Mouse (Mus musculus) heart, postnatal 0 days (tissue): Measurements from ENCODE around the gene Naa38. TPM values are rescaled to one million over a fixed set of nuclear protein-coding genes. Genes with fewer than 3 reads are reported as not detected.
A peak's percentile ranks its signal among the peaks of the same experiment; 100 is the strongest.

Experiments
- ATAC-seq: fragments of 200-750 bp; cut with Nextera tagmentation; 2 replicates; pipeline ENCODE4 v1.8.0; 2017; ENCODE audit warnings: low read depth, moderate number of reproducible peaks, moderate library complexity; ENCODE audit not compliant: insufficient read depth
- DNase-seq: peaks from one replicate; pipeline ENCODE4 v3.0.0-alpha.2; 2016; ENCODE audit warnings: low spot score
- H3K27ac ChIP-seq: fragments of 300-500 bp; sonication (generic); 2 replicates; pipeline ENCODE4 v1.5.1; 2014; ENCODE audit warnings: low read depth, mild to moderate bottlenecking
- H3K27me3 ChIP-seq: fragments of 300-500 bp; sonication (generic); 2 replicates; pipeline ENCODE4 v1.6.1; 2014; ENCODE audit warnings: low read length, mixed read lengths; ENCODE audit not compliant: control insufficient read depth, insufficient read depth
- H3K36me3 ChIP-seq: fragments of 300-500 bp; sonication (generic); replicated peaks from 2 replicates; pipeline ENCODE4 v1.6.1; 2014; ENCODE audit warnings: low read length, mixed read lengths; ENCODE audit not compliant: control insufficient read depth, insufficient read depth
- H3K4me1 ChIP-seq: fragments of 300-500 bp; sonication (generic); 2 replicates; pipeline ENCODE4 v1.6.1; 2014; ENCODE audit warnings: antibody characterized with exemption; ENCODE audit not compliant: control insufficient read depth, insufficient read depth
- H3K4me2 ChIP-seq: fragments of 300-500 bp; sonication (generic); 2 replicates; pipeline ENCODE4 v1.6.1; 2014; ENCODE audit warnings: low read depth, mild to moderate bottlenecking, low read length, moderate library complexity
- H3K4me3 ChIP-seq: fragments of 300-500 bp; sonication (generic); 2 replicates; pipeline ENCODE4 v1.5.1; 2014; ENCODE audit warnings: low read depth, low read length
- H3K9ac ChIP-seq: fragments of 300-500 bp; sonication (generic); replicated peaks from 2 replicates; pipeline ENCODE4 v1.6.1; 2014; ENCODE audit warnings: low read depth, low read length, mixed read lengths
- H3K9me3 ChIP-seq: fragments of 300-500 bp; sonication (generic); replicated peaks from 2 replicates; pipeline ENCODE4 v1.6.1; 2016; ENCODE audit warnings: low read length; ENCODE audit not compliant: control insufficient read depth
- CTCF ChIP-seq: IDR thresholded peaks from 2 replicates; pipeline ENCODE4 v1.5.1; 2016; ENCODE audit warnings: antibody characterized with exemption, control low read depth, low read depth
- EP300 ChIP-seq: IDR thresholded peaks from 2 replicates; pipeline ENCODE4 v1.6.1; 2016; ENCODE audit warnings: antibody characterized with exemption, low read depth
- WGBS: fragments of 180-500 bp; shearing (Covaris S2); extraction: QIAGEN DNeasy Blood & Tissue Kit; methylation state at CpG from one replicate; pipeline ENCODE4 v1.1.7; 2014; 5-methylcytosine and 5-hydroxymethylcytosine counted together
- polyA plus RNA-seq: library from polyadenylated mRNA; unstranded; fragments of >200 nt; fragmentation: Nextera tagmentation; extraction: Ambion mirVana; gene quantifications from 2 replicates; pipeline ENCODE4 v1.2.1, GENCODE M21; 2015
- total RNA-seq: library from RNA; depleted of rRNA; stranded (reverse); fragments of >200 nt; gene quantifications from 2 replicates; pipeline ENCODE4 v1.2.3, GENCODE M21; 2014; ENCODE audit warnings: low replicate concordance

Gene Naa38
- total and polyA plus RNA-seq, 2 experiments from 2014 or later = 64.9 to 171 TPM

DNA sequence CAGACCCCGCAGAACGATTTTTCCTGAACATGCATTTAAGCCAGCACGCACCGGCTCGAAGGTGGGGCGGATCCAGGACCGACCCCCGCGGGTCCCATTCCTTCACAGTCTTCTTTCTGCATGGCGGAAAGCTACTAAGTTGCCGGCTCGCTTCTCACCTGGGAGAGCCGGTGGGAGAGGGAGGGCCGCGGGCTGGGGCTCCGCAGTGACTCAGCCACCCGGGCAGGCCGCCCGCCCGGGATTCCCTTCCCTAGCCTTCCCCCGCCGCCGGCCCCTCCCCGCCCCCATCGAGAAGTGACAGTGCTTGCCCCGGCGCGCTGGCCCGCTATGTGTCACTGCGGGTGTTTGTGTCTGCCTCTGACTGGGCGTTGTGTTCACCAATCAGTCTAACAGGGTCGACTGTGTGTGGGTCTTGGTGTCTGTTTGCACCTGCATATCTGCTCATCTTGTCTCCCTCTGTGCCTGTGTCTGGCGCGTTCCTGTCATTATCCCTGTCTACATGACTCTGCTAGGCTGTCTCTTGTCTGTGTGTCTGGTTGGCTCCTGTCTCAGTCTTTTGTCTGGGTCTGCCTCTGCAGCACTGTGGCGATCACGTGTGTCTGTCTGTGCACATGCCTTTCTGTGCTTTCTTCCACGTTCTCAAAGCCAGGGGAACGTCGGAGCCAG, 16.4 kb downstream of the Naa38 start:
- H3K27ac ChIP-seq = peak overlapping the region; percentile 98
- TF ChIP-seq EP300 (0 out of 2 replicates have a peak, but pooled peaks have one; percentile 2), CTCF (no peak)
- H3K27me3 ChIP-seq = no peaks in the 10 kb centered on the region
- peak; percentile 24 for ATAC-seq
- H3K9me3 ChIP-seq = no peaks in the 10 kb centered on the region
- H3K4me2 ChIP-seq = peak overlapping the region; percentile 96
- WGBS = under 1% methylated on average over 37 of the region's 39 CpGs
- peak; percentile 86 for DNase-seq
- peak overlapping the region; percentile 89 for H3K4me3 ChIP-seq
- peaks cover 39% of the 10 kb centered on the region for H3K4me1 ChIP-seq
- peaks cover 24% of the 10 kb centered on the region for H3K36me3 ChIP-seq
- peak overlapping the region; percentile 88 for H3K9ac ChIP-seq

DNA sequence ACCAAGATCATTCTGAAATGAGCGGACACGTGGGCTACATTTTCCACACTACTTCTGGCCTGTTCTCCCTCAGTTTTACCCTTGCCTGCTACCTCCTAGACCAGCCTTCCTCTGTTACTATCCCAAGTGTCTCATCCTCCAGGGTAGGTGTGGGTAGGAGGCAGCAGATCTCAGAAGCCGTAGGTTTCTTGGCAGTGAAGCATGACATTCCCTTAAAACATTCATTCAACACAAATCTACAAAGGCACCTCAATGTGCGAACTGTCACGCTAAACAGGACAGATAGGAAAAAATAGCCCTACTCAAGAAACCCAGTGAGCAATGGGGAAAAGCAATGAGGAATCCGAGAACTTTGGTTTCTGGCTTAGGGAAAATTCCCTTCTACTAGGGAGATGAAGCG, 17.3 kb downstream of the Naa38 start:
- 54% methylated on average over 7 of the region's 7 CpGs for WGBS
- H3K4me1 ChIP-seq = peaks cover 44% of the 10 kb centered on the region
- no peak for ATAC-seq
- no peak overlapping the region for H3K4me3 ChIP-seq
- H3K9me3 ChIP-seq = no peaks in the 10 kb centered on the region
- TF ChIP-seq EP300 = no peak
- TF ChIP-seq CTCF = no peak
- peaks cover 15% of the 10 kb centered on the region for H3K36me3 ChIP-seq
- peak overlapping the region; percentile 98; the same call in 1 of the 2 replicates for H3K27ac ChIP-seq
- no peak overlapping the region for H3K9ac ChIP-seq
- no peaks in the 10 kb centered on the region for H3K27me3 ChIP-seq
- no peak overlapping the region for H3K4me2 ChIP-seq
- DNase-seq = no peak

DNA sequence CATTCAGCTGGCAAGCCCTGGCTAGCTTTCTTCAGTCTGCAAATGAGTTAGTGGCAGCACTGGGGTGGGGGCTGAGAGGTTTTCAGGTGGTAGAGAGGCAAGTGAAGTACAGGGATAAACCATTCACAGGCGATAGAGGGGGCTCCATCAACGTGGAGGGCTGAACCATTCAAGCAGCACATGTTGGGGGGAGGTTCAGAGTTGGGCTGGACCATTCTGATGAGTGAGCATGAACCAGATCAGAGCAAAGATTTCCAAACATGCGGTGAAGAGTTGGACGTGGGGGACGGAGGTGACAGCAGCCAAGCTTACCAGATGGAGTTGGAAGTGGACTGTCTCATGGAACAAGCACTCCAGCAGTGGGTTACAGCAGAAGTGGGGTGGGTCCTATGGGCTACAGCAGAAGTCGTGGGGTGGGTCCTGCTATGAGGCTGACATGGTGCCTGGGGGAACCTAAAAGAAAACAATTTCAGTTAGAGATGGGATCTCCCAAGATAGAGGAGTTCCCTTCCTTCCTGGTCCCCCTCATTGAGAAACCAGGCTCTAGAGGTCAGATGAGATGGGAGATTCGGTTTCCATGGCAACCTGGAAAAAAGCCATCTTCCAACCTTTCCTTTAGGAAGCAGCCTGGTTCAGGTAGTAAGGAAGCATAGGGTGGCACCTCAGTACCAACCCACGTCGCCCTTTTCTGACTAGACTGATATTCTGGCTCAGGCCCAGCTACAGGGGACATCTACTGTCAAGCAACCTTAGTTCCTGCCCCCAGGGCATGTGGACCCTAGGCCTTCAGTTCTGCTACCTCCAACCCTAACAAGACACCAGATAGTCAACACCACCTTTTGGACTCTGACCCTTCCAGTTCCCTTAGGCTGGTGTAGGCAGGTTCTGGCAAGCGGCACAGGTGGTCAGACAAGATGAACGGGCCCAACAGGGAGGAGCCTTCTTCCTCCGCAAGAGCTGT, 18.2 kb downstream of the Naa38 start, which contains the start of gene Kdm6b:
Kdm6b (minus strand) TSS at position 455 of the 961 bp plus-strand sequence.
- H3K9me3 ChIP-seq = no peaks in the 10 kb centered on the region
- H3K27ac ChIP-seq = peak within 1 kb of the TSS; percentile 99
- WGBS = 41% methylated on average over 12 of the region's 12 CpGs
- DNase-seq (no peak), ATAC-seq (no peak)
- H3K4me1 ChIP-seq = peaks cover 37% of the 10 kb centered on the region
- peaks cover 11% of the 10 kb centered on the region; the same call in 1 of the 2 replicates for H3K36me3 ChIP-seq
- no peak for TF ChIP-seq EP300
- H3K4me3 ChIP-seq = peak within 1 kb of the TSS; percentile 61
- no peaks in the 10 kb centered on the region for H3K27me3 ChIP-seq
- peak within 1 kb of the TSS; percentile 95 for H3K4me2 ChIP-seq
- H3K9ac ChIP-seq = no peak within 1 kb of the TSS

DNA sequence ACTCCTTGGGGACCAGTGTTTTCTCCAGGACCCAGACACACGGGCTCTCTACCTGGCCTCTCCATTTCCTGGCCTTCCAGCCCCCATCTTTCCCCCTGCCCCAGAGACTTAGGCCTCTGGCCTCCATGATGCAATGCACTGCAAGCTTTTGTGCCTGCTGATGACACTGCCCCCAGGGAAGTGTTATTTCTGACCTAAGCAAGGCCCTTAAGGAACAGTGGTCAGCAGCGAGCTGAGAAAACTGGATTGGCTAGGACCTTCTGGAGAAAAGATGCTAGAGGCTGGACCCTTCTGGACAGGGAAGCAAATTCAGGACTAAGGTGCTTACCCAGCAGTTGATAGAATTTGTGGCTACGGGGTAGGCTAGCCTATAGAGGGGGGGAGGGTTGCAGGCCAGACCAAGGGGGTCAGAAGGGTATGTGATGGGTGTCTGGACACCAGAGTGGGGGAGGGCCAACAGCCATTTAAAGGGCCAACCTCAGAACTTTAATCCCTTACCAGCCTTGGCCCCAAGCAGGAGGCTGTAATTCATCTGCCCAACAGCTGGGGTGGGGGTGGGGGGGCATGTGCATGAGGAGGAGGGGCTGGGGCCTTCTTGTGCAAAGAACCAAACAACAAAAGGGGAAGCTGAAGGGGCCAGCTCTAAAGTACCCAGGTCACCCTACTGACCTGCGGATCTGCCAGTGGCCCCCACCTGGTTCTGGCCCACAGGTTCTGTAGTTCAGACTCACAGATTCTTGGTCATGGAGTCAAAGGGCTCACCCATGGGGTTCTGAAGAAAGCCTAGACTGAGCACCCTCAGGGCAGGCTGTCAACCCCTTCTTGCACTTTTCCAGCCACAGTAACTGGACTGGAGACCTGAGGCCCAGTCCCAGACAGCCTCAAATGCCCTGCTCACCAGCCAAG, 19.4 kb downstream of the Naa38 start:
- Histone ChIP-seq H3K4me3 (peak overlapping the region; percentile 61), H3K9ac (peak overlapping the region; percentile 82), H3K27me3 (no peaks in the 10 kb centered on the region), H3K36me3 (peaks cover 11% of the 10 kb centered on the region; the same call in 1 of the 2 replicates), H3K9me3 (no peaks in the 10 kb centered on the region), H3K4me1 (peaks cover 37% of the 10 kb centered on the region), H3K4me2 (peak overlapping the region; percentile 95), H3K27ac (peak overlapping the region; percentile 99)
- WGBS = 34% methylated on average over 4 of the region's 4 CpGs
- no peak for ATAC-seq
- TF ChIP-seq EP300 (no peak; the same call in 1 of the 2 replicates), CTCF (no peak)
- no peak for DNase-seq

DNA sequence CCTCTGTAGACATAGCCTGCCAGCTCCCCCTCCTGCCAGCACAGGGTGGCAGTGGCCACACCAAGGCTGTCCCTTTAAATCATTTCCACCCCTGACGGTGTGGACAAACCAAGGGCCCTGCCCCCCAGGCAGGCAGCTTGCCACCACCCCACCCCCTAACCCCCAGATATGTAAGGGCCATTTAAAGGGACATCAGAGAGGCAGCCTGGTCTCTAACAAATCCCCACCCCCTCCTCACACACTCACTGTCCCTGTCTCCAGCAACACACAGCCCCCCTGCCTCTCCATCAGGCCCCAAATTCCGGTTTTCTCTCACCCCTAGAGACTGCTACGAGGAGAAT, 20.0 kb downstream of the Naa38 start:
- H3K36me3 ChIP-seq = peaks cover 11% of the 10 kb centered on the region; the same call in 1 of the 2 replicates

More for the DNA sequence above, 20.0 kb downstream of the Naa38 start:
- peaks cover 40% of the 10 kb centered on the region for H3K4me1 ChIP-seq
- TF ChIP-seq EP300 (peak; percentile 28; the same call in 1 of the 2 replicates), CTCF (peak; percentile 38)
- H3K27me3 ChIP-seq = no peaks in the 10 kb centered on the region
- H3K4me3 ChIP-seq = peak overlapping the region; percentile 61
- no peaks in the 10 kb centered on the region for H3K9me3 ChIP-seq
- DNase-seq (peak; percentile 86), ATAC-seq (peak; percentile 24)
- peak overlapping the region; percentile 95 for H3K4me2 ChIP-seq
- peak overlapping the region; percentile 82 for H3K9ac ChIP-seq
- peak overlapping the region; percentile 99 for H3K27ac ChIP-seq
- 0% methylated on average over 3 of the region's 3 CpGs for WGBS
